Mouse (Mus musculus): ENCODE results near the gene Pparg.
A peak's percentile ranks its signal among the peaks of the same experiment; 100 is the strongest.

Gene Pparg

DNA sequence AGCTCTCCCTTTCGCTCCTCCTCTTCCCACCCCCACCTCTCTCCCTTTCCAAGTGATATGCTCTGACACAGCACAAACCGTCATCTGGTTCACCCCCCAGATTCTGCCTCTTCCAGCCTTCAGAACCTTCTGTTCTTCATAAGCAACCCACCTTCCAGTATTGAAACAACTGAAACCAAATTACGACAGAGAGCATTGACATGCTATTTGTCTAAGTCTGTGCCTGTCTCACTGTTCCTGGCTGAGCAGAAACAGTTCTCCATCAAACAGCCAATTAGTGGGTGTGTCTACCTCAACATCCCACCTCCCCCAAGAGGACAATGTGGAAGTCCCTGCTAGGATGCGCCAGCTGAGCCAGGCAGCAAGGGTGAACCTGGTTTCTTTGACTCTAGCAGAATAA, 157.2 kb downstream of the Pparg start:
- DNase-seq = no peak

DNA sequence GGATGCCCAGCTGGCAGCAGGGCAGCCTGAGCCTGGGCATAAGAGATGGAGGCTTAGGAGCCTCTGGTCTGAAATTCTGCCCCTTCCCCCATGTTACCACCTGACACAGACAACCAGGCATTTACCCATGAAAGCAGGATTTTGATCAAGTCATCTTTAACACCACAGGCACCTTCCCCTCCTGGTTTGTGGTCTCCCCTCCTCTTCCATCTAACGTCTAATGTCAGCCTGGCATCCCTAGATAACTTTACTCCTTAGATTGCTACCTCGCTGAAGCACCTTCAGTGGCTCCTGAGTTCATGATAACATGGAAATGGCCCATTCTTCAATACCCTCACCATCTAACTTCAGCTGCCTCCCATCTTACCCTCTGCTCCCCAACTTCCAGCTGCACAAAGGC, 157.6 kb downstream of the Pparg start:
- no peak for DNase-seq

DNA sequence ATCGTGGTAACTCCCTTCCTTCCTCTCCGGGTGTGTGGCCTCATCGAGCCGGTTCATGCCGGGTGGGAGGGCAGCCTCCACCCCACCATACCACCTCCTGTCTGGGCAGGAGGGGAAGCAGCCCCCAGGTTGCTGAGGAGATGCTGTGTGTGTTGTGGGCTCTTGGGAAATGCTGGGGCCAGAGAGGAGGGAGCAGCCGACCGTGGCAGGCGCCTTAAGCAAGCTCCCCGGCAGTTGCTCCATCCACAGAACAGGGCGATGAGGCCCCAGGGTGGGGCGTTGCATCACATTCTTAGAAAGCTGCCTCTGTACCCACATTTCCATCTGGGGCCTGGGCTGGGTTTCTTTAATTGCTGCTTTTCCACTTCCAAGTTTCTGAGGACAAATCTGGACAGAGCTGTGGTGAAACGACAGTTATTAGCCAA, 158.5 kb downstream of the Pparg start:
- no peak for DNase-seq

DNA sequence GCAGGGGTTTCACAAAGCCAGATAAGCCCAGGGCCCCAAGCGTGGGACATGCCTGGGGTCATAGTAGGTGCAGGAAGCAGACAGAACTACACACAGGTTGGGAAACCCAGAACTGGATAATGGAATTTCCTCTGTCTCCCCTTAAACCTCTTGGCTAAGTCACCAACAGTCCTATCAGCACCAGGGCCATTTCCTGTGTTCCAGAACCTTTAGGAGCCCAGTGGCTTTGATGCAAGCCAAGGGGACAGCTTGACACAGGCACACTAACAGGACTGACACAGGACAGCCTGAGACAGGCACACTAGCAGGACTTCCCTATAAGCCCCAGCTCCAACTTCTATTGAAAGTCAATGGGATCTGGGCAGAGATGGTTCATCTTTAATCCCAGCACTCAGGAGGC, 161.2 kb downstream of the Pparg start:
- DNase-seq = no peak

DNA sequence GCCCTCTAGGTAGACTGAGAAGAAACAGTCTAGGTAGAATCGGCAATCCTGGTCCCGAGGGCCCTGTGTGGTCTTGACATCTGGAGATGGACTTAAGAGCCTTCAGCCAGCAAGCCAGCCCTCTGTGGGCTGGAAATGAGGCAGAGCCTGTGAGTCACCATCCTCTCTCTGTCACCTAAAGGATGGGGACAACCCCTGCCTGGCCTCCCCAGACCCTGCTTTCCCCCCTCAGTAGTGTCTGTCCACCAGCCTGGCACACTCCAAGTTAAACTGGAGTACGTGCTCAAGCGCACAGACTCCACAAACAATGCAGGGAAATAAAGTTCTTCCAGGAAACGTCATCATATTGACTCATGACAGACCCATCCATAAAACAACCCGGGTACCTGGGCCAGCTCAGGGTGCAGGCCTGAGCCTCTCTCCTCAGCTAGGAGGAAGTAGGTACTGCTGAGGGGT, 162.0 kb downstream of the Pparg start:
- DNase-seq = no peak

DNA sequence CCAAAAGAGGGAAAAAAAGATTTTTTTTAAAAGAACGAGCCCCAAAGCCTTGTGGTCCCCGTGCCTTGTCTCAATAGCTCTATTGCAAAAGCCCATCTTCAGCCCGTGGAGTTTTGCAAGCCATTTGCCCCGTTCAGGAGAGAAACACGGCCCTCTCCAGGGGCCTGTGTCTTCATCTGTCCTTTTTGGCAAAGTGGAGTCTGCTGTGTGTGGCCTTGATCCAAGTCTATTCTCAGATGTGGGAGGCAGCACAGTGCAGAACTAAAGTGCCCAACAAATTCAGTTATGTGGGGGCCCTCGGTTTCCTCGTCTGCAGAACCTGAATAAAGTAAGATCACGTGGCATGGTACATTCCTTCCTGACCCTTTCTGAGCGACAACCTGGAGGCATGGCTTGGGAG, 162.4 kb downstream of the Pparg start:
- peak; percentile 81 to 85 for DNase-seq

DNA sequence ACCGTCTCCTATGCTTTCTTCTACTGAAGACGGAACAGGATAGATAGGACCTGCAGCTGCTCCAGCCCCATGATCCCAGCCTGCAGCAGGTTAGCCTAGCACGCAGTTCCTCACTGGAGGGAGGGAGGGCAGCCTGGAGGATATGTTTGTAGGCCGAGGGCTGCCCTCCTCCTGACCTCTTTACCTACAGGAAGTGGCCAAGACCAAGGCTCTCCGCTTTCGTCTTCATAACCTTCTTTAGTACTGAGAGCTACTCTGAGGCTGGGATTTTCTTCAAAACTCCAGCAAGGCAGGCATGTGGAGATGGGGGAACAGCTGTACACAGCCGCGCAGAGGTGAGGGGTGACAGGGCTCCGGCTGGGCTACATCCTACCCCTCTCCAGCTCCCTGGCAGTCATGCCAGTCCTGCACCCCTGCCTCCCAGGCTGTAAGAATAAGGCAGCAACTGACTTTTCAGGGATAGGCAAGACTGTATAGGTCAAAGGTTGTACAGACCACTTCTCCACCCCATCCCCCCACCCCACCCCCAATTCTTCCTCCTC, 163.8 kb downstream of the Pparg start:
- no peak for DNase-seq

DNA sequence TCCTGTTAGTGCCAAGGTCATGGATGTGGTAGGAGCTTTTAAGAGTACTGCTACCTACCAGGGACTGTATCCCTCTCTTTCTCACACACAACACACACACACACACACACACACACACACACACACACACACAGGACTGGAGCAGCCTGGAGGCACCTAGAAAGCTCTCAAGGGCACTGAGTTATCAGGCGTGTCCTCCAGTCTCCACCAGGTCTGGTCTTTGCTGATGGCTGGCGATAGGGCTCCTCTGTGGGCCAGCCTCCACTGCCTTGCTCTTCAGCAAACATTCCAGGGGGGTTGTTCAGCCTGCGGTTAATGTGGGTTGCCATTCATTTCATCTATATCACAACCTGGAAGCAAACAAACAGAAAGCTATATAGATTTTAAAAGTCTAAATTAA, 166.7 kb downstream of the Pparg start:
- no peak for DNase-seq

DNA sequence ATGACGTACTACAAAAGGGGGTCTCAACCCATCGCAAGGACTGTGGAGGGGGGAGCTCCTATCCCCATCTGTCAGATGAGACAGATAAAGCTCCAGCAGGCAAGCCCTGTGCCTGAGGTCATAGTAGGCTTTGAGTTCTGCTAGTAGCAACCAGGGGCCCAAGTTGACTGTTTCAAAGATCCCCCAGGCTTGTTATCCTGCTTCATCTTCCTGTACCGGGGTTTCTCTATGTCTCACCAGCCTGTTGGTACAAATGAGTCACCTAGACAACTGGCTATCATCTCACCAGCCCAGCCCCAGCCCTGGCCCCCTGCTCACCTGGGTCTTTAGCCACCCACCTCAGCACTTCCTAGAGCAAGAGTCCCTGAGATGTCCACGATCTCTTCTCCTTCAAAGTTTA, 167.6 kb downstream of the Pparg start:
- DNase-seq = no peak

DNA sequence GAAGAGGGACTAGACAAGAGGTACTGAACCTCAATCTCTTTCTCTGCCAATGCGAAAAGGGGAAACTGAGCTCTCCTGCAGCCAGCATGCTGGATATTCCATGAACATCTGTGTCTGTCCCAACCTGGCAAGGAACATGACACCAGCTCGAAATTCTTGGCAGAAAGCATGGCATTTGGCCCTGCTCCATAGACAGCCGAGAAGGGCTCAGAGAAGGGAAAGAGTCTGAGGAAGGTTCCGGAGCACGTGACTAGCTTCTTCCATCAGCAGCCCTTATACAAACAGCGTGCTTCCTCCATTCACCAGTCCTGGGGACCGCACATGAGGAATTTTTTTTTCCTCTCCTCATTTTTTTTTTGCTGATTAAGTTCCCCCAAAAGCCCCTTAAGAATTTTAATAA, 173.9 kb downstream of the Pparg start:
- peak; percentile 90 to 91 for DNase-seq

DNA sequence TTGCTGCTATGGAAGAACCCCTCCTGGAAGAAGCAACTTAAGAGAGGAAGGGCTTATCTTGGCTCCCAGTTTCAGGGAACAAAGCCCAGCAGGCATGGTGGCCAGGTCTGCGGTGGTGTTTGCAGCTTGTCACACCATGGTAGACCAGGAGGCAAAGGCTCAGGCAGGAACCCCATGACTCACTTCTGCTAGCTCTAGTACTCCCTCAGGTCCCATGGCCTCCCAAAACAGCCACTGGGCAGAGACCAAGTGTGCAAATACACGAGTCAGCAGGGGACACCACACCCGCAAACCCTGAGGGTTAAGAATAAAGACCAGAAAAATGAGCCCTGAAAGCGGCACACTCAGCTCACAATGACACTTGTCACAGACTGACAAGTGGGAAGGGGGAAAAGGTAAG, 175.4 kb downstream of the Pparg start:
- DNase-seq = no peak

DNA sequence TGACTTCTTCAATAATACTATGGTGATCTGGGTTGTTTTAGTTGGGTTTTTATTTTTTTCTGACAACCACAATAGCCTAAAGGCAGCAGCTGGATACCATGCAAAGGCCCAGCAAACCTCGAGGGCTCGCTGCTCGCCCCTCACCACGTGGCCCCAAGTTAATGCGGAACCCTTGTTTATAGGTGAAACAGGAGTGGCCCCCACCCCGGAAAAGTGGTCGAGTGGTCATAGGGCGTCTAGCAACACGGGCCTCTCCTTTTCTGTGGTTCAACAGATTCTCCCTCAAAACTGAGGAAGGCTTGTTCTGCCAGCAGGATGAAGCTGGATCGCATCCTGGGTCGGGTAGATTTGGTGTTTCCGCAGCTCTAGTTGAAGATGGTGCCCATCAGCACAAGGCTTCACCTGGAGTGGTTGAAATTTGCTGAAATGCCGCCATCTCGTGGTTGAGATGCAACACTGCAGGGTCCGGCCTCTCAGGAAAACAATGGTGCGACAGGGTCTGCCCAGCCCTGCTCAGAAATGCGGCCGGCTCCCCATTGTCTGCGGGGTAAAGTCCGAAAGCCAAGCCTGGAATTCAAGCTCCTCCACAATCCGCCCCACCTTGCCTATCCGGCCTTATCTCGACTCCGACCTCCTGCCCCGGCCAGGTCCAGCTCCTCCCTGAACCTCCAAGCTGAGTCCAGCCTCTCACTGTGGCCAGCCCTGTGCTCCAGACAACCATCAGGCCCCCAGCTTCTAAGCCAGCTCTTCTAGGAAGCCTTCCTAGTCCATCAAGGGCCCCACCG, 178.1 kb downstream of the Pparg start:
- peak; percentile 89 to 93 for DNase-seq

Measured in cerebellum, postnatal 10 days (tissue).